Mouse (Mus musculus) forebrain, embryonic 12.5 days (tissue): ENCODE results near the gene Vps41. TPM values are rescaled to one million over a fixed set of nuclear protein-coding genes. Genes with fewer than 3 reads are reported as not detected.

Experiments
- ATAC-seq: fragments of 200-750 bp; cut with Nextera tagmentation; 2 replicates; pipeline ENCODE4 v1.8.0; 2017; ENCODE audit warnings: moderate TSS enrichment; ENCODE audit not compliant: low FRiP score
- H3K27ac ChIP-seq: fragments of 300-500 bp; sonication (generic); 2 replicates; pipeline ENCODE4 v1.5.1; 2016; ENCODE audit warnings: mild to moderate bottlenecking
- H3K27me3 ChIP-seq: fragments of 300-500 bp; sonication (generic); 2 replicates; pipeline ENCODE4 v1.6.1; 2016; ENCODE audit warnings: mild to moderate bottlenecking
- H3K36me3 ChIP-seq: fragments of 300-500 bp; sonication (generic); replicated peaks from 2 replicates; pipeline ENCODE4 v1.6.1; 2016; ENCODE audit warnings: mild to moderate bottlenecking
- H3K4me1 ChIP-seq: fragments of 300-500 bp; sonication (generic); 2 replicates; pipeline ENCODE4 v1.6.1; 2016
- H3K4me2 ChIP-seq: fragments of 300-500 bp; sonication (generic); 2 replicates; pipeline ENCODE4 v1.6.1; 2016; ENCODE audit warnings: mild to moderate bottlenecking, moderate library complexity
- H3K4me3 ChIP-seq: fragments of 300-500 bp; sonication (generic); replicated peaks from 2 replicates; pipeline ENCODE4 v1.5.1; 2016; ENCODE audit warnings: mild to moderate bottlenecking
- H3K9ac ChIP-seq: fragments of 300-500 bp; sonication (generic); 2 replicates; pipeline ENCODE4 v1.6.1; 2016; ENCODE audit warnings: mild to moderate bottlenecking
- H3K9me3 ChIP-seq: fragments of 300-500 bp; sonication (generic); 2 replicates; pipeline ENCODE4 v1.6.1; 2016
- WGBS: fragments of 180-500 bp; shearing (Covaris S2); methylation state at CpG from one replicate; pipeline ENCODE4 v1.1.7; 2016; 5-methylcytosine and 5-hydroxymethylcytosine counted together
- polyA plus RNA-seq: library from polyadenylated mRNA; unstranded; fragments of >200 nt; fragmentation: Nextera tagmentation; extraction: Ambion mirVana; gene quantifications from 2 replicates; pipeline ENCODE4 v1.2.1, GENCODE M21; 2016

Vps41 gene
- polyA plus RNA-seq: 95.8 and 96.2 TPM in 2 replicates

DNA sequence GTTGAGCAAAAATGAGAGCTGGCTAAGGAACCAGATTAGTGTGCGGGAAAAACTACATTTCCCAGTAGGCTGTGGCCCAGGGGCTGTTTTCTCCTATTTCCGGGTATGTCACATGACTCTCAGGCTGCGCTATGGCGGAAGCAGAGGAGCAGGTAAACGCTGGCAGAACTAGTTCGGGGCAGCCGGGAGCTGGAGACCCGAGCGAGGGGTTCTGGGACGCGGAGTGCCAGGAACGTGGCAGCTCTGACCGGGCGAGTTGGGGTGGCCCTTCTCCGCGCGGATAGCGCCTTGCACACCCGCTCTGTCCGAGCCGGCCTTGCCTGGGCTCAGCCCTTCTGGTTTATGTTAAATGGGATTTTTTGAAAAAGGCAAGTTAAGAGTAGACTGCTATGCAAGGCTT, at the start of gene Vps41:
Vps41 (plus strand) TSS at position 102 of the 400 bp plus-strand sequence.
- peak; percentile 99 for ATAC-seq
- under 1% methylated on average over 21 of the region's 21 CpGs for WGBS
- Histone ChIP-seq H3K27ac (no peak within 1 kb of the TSS), H3K9me3 (no peaks in the 10 kb centered on the region), H3K36me3 (no peaks in the 10 kb centered on the region), H3K4me3 (peak within 1 kb of the TSS; percentile 81), H3K4me2 (peak within 1 kb of the TSS; percentile 59), H3K9ac (peak within 1 kb of the TSS; percentile 73), H3K27me3 (no peaks in the 10 kb centered on the region), H3K4me1 (peaks cover 8% of the 10 kb centered on the region)

DNA sequence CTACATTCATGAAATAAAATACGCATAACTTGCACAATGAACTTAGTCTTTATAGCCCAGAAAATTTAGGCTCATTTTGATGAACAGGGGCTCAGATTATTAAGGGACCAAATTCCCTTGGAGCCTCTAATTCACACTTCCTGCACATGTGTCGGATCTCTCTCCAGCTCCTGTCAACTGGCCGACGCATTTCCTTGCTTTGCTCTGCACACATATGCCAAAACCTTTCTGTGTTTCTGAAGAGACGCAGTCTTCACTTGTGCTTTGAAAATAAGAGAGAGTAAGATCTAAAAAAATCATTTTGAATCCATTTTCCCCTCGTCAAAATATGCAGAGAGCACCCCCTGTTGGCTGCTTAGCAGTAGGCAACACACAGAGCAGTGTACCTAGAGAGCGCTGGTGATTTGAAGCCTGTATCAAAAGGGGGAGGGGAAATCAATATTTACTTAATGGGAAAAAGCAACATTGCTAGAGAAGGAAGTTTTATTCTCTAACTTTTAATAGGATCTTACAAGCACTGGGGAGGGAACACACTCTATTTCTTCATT, 18.5 kb upstream of the Vps41 start:
- Histone ChIP-seq H3K9ac (no peak overlapping the region), H3K27me3 (no peaks in the 10 kb centered on the region), H3K4me3 (no peak overlapping the region), H3K4me2 (no peak overlapping the region), H3K4me1 (no peaks in the 10 kb centered on the region), H3K27ac (no peak overlapping the region), H3K36me3 (no peaks in the 10 kb centered on the region), H3K9me3 (no peaks in the 10 kb centered on the region)
- ATAC-seq: peak; percentile 68; the same call in 1 of the 2 replicates
- WGBS: 48% methylated on average over 7 of the region's 7 CpGs

DNA sequence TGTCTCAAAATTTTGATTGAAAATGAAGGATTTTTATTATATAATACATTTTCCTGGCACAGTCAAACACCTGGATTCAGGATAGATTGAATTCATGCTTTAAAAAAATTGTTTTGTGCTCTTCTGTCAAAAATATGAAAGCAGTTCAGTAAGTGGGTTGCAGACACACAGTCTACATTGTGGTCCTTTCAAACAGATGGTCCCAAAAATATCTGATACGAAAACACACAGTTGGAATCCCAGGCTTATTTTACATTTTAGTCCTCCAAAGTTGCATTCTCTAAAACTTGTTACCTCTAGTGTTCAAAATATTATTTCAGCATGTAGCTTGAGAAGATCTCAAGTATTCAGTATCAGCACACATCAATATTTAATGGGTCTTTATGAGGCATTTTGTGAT, 5.4 kb upstream of the Vps41 start:
- Histone ChIP-seq H3K9ac (no peak overlapping the region), H3K4me3 (no peak overlapping the region), H3K4me1 (no peaks in the 10 kb centered on the region), H3K9me3 (no peaks in the 10 kb centered on the region), H3K36me3 (no peaks in the 10 kb centered on the region), H3K4me2 (no peak overlapping the region), H3K27ac (no peak overlapping the region), H3K27me3 (no peaks in the 10 kb centered on the region)
- ATAC-seq: no peak
- WGBS: 85% methylated on average over 1 of the region's 1 CpGs

DNA sequence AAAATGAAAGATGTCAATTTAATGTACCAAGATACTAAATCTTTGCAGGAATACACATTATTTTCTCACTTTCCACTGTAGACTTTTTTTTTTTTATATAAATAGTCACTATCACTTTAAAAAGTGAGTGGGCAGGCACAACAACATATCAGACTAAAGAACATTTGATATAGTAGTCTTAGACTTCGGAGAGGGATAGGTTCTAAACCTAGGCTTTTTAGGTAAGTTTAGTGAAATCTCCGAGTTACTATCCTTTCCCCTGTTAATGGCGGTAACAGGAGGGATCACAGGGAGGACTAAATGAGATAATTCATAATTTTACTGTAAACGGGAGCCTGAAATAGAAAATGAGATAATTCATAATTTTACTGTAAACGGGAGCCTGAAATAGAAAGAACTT, 379 bp upstream of the Vps41 start:
- H3K4me1 ChIP-seq: peaks cover 8% of the 10 kb centered on the region
- no peaks in the 10 kb centered on the region for H3K36me3 ChIP-seq
- H3K9ac ChIP-seq: no peak overlapping the region
- peak; percentile 56 for ATAC-seq
- no peaks in the 10 kb centered on the region for H3K9me3 ChIP-seq
- H3K27ac ChIP-seq: no peak overlapping the region
- no peaks in the 10 kb centered on the region for H3K27me3 ChIP-seq
- peak overlapping the region; percentile 81; the same call in 1 of the 2 replicates for H3K4me3 ChIP-seq
- peak overlapping the region; percentile 59 for H3K4me2 ChIP-seq
- 47% methylated on average over 5 of the region's 5 CpGs for WGBS

DNA sequence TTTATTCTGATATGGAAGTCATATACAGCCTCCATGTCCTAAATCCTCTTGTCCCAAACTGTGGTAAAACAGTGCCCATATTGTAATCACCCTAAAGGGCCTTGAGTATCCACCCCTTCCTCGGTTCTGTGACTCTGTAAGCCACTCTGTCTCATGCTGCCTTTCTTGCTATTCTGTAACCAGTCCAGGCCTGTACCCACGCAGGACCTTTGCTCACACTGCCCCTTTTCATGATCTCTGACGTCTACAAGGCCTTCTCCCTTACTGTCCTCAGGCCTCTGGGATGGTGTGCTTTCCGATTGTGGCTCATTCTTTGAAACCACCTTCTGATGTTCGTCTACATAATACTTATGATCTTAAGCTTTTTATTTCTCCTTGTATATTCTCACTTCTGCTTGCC, 1.4 kb downstream of the Vps41 start:
- Histone ChIP-seq H3K9me3 (no peaks in the 10 kb centered on the region), H3K36me3 (0 out of 2 replicates have a peak, but pooled peaks cover 5% of the 10 kb centered on the region), H3K4me1 (peaks cover 8% of the 10 kb centered on the region), H3K4me2 (no peak overlapping the region), H3K27ac (no peak overlapping the region), H3K27me3 (no peaks in the 10 kb centered on the region), H3K9ac (no peak overlapping the region), H3K4me3 (no peak overlapping the region)
- 78% methylated on average over 5 of the region's 5 CpGs for WGBS
- ATAC-seq: no peak

DNA sequence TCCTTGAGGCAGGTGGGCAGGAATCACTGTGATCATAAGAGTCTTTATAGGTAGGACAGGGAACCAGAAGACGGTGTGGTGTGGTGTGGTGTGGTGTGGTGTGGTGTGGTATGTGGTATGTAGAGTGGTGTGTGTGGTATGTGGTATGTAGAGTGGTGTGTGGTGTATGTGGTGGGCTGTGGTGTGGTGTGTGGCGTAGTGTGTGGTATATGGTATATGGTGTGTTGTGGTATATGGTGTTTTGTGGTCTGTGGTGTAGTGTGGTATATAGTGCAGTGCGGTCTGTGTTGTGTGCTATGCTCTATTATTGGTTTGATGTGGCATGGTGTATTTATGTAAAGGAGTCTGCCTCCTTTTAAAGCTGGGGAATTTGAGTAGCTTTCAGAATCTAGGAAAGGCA, 13.6 kb downstream of the Vps41 start:
- 93% methylated on average over 3 of the region's 3 CpGs for WGBS
- H3K27me3 ChIP-seq: no peaks in the 10 kb centered on the region
- no peaks in the 10 kb centered on the region for H3K4me1 ChIP-seq
- no peak overlapping the region for H3K4me2 ChIP-seq
- H3K4me3 ChIP-seq: no peak overlapping the region
- H3K9ac ChIP-seq: no peak overlapping the region
- no peaks in the 10 kb centered on the region for H3K9me3 ChIP-seq
- no peak overlapping the region for H3K27ac ChIP-seq
- H3K36me3 ChIP-seq: peaks cover 9% of the 10 kb centered on the region
- ATAC-seq: no peak

DNA sequence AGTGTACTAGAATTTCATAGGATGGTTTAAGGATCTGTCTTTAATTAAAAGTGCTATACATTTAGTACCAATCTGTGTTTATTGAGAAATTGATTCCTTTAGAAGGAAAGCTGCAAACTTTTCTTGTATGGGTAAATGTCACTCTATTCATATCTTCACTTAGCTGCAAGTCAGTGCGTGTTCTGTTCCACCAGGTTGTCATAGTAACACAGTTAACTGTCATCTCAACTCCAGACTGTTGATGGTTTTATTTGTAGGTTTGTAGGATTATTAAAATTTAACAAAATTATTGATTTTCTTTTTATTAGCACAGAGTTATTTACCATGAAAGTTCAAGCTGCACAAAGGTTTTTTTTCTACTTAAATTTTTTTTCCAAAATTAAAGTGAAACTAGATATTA, 19.5 kb downstream of the Vps41 start:
- no peak overlapping the region for H3K27ac ChIP-seq
- WGBS: 68% methylated on average over 1 of the region's 1 CpGs
- ATAC-seq: no peak
- no peak overlapping the region for H3K4me3 ChIP-seq
- H3K9ac ChIP-seq: no peak overlapping the region
- H3K9me3 ChIP-seq: peaks cover 7% of the 10 kb centered on the region; the same call in 1 of the 2 replicates
- H3K4me2 ChIP-seq: no peak overlapping the region
- H3K27me3 ChIP-seq: no peaks in the 10 kb centered on the region
- H3K4me1 ChIP-seq: no peaks in the 10 kb centered on the region
- H3K36me3 ChIP-seq: peaks cover 22% of the 10 kb centered on the region

DNA sequence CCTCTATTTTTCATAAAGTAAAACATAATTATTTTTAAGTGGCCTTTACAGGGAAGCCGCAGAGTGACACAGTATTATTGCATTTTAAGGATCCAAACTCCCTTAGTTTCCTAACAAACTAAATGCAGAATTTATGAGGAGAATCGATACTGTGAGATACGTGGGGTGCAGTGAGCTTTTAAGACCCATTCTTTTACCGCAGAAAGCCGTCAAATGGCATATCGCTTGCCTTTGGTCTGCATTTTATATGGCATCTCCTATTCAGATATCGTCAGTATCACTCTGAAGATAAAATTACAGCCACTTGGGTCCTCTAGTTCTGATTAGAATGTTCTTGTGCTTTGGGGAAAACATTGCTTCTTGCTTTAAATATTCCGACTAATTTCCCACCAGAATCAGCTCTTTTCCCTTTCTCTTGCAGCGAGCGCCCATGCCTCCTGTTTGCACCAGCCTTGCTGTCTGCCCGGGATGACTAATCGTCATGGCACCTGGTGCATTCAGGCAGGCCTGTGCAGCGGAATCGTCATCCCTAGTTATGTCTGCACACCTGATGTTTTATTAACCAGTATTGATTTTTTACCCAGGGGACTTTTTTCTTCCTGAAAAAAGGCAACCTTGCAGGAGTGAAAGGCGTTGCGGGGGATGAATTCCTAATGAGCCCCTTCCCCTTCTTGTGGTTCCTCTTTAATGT, 26.6 kb downstream of the Vps41 start:
- peak; percentile 71; the same call in 1 of the 2 replicates for ATAC-seq
- H3K36me3 ChIP-seq: peaks cover 24% of the 10 kb centered on the region
- H3K4me2 ChIP-seq: no peak overlapping the region
- no peak overlapping the region for H3K27ac ChIP-seq
- H3K9ac ChIP-seq: no peak overlapping the region
- no peaks in the 10 kb centered on the region for H3K27me3 ChIP-seq
- H3K4me3 ChIP-seq: no peak overlapping the region
- H3K9me3 ChIP-seq: peaks cover 7% of the 10 kb centered on the region; the same call in 1 of the 2 replicates
- H3K4me1 ChIP-seq: no peaks in the 10 kb centered on the region
- 85% methylated on average over 16 of the region's 16 CpGs for WGBS

DNA sequence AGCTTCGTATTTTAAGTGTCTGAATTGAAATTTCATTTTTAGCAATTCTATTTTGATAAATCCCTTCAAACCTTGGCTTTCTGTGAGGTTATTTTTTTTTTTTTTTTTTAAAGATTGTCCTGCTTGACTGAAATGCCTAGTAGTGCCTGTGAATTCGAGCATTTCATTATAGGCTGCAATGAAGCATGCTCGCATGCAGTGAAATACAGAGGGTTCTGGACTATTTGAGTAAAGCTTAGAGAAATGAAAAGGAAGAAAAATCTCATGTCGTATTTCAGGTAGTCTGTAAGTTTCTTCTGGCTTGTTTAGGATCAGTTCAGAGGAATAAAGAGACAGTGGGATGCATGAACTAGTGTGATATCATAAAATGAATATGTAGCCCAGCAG, 27.2 kb downstream of the Vps41 start:
- no peaks in the 10 kb centered on the region for H3K27me3 ChIP-seq
- H3K27ac ChIP-seq: no peak overlapping the region
- no peak overlapping the region for H3K9ac ChIP-seq
- peaks cover 23% of the 10 kb centered on the region for H3K36me3 ChIP-seq
- H3K4me1 ChIP-seq: no peaks in the 10 kb centered on the region
- ATAC-seq: no peak
- no peak overlapping the region for H3K4me2 ChIP-seq
- WGBS: 75% methylated on average over 4 of the region's 4 CpGs
- H3K9me3 ChIP-seq: peaks cover 7% of the 10 kb centered on the region; the same call in 1 of the 2 replicates
- H3K4me3 ChIP-seq: no peak overlapping the region

DNA sequence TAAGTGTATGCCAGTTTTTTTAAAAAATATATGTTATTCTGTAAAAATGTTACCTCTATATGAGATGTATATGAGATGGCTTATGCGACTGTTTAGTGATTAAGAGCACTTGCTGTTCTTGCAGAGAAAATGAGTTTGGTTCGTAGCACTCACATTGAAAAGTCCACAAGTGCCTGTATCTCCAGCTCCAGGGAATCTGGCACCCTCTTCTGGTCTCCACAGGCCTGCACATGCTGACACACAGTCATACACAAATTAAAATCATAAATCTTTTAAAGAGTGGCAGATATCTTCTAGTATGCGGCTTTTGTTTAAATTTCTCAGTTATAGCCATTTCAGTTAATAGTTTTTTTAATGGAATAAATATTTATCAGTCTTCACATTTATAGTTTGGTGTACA, 40.9 kb downstream of the Vps41 start:
- 87% methylated on average over 3 of the region's 3 CpGs for WGBS
- Histone ChIP-seq H3K4me3 (no peak overlapping the region), H3K27ac (no peak overlapping the region), H3K9me3 (no peaks in the 10 kb centered on the region), H3K4me1 (no peaks in the 10 kb centered on the region), H3K27me3 (no peaks in the 10 kb centered on the region), H3K4me2 (no peak overlapping the region), H3K36me3 (no peaks in the 10 kb centered on the region), H3K9ac (no peak overlapping the region)
- ATAC-seq: no peak

DNA sequence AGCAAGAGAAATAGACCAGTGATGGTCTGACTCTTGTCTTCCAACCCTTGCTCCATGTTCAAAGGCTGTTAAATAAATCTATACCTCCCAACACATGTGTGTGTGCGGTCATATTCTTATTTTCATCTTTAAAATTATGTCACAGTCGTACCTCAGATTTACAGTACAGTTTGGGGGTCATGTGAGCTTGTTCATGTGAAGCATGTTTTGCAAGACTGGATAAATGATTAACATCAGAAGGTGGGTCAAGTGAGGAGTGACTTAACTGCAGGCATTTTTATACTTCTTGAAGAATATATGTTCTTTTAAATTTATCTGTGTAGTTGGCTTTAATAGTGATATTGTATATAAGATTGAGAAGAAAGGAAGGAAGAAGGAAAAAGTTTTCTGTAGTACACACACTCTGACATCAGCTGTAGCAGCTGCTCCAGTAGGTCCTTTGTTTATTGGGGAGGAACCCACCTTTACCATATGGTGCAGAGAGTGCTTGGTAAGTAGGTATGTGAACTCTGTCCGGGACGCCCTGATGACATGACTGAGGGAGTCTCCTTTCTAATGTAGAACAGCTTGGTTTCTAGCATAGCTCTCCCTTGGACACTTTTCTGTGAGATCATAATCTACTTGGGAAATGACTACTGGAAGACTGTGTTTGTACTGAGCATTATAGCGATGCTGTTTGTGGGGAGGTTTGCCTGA, 42.4 kb downstream of the Vps41 start:
- H3K4me3 ChIP-seq: no peak overlapping the region

DNA sequence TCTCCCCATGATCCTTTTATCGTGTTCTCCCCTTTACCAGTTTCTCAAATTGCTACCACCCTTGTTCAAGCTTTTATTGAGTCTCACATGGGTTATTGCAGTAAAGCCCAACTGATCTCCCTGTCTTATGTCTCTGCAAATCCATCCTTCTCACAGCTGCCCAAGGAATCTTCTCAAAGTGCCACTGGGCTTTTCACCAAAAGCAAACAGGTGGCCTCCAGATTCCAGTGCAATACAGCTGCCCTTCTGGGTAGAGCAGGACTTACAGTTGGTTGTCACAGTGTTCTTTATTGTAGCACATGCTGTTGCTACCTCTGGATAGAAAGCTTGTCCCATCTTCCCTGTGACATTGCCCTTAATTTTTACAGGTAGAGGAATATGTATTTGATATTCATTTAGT, 44.4 kb downstream of the Vps41 start:
- no peak overlapping the region for H3K9ac ChIP-seq
- H3K36me3 ChIP-seq: no peaks in the 10 kb centered on the region
- no peaks in the 10 kb centered on the region for H3K27me3 ChIP-seq
- no peak overlapping the region for H3K4me2 ChIP-seq
- H3K9me3 ChIP-seq: no peaks in the 10 kb centered on the region
- ATAC-seq: no peak
- H3K4me3 ChIP-seq: no peak overlapping the region
- no peak overlapping the region for H3K27ac ChIP-seq
- H3K4me1 ChIP-seq: no peaks in the 10 kb centered on the region
- 71% methylated on average over 1 of the region's 1 CpGs for WGBS

More for the DNA sequence above, 42.4 kb downstream of the Vps41 start:
- Histone ChIP-seq H3K27me3 (no peaks in the 10 kb centered on the region), H3K4me2 (no peak overlapping the region), H3K9ac (no peak overlapping the region), H3K27ac (no peak overlapping the region), H3K4me1 (no peaks in the 10 kb centered on the region), H3K9me3 (no peaks in the 10 kb centered on the region), H3K36me3 (no peaks in the 10 kb centered on the region)
- 95% methylated on average over 5 of the region's 5 CpGs for WGBS
- ATAC-seq: no peak
